Mouse (Mus musculus): Measurements from ENCODE around the gene Stxbp2. TPM values are rescaled to one million over a fixed set of nuclear protein-coding genes. Genes with fewer than 3 reads are reported as not detected.

The Stxbp2 gene
- polyA plus RNA-seq, 1 experiment = 179 TPM

DNA sequence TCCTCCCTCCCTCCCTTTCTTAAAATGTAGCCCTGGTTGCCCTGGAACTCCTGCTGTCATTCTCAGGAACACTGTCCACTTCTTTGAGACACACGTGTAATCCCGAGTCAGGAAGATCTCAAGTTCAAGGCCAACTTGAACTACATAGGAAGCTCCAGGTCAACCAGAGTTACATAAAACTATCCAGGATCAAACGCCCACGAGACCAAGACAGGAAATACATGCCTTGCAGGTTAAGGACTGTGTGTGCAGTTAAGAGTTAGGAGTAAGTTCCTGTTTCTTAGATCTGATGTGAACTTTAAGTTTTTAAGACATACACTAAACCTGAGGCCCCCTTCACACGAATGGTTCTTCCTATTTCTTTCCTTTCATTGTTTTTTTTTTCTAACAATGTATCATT is 3.8 kb upstream of the Stxbp2 start:
- 37% methylated on average over 5 of the region's 5 CpGs for WGBS
- no peak for DNase-seq (ENCODE audit: low read depth, low spot score)

DNA sequence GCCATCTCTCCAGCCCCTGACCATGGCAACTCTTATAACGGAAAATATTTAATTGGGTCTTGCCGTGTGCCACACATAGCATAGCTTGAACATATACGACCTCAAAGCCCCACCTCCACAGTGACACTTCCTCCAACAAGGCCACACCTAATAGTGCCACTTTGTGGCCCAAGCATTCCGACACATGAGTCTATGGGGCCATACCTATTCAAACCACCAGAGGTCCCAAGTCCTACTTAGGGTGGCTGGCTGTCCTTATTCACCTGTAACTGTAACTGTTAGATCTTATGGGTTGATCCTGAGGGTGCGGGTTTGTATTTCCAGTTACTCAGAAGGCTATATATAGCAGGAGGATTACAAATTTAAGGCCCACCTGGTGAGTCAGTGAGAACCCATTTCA is 2.7 kb upstream of the Stxbp2 start:
- 26% methylated on average over 5 of the region's 5 CpGs for WGBS
- DNase-seq (ENCODE audit: low read depth, low spot score) = no peak

DNA sequence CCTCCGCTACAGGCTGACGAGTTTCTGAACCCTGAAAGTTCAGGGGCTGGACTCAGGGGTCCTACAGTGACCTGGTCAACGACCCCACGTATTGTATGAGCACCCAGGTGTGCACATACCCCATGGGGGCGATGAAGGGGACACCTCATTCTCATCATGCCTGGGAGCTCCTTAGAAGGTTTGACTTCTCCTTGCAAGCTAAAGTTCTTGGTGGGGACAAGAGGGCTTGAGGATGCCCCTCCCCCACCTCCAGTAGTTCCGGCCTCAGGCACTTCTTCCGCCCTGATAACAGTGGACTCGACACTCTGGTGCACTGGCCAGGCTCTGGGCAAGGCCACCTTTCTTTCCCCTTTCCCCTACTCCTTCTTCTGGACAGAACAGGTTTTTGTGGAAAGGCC is 722 bp downstream of the Stxbp2 start:
- no peak for DNase-seq (ENCODE audit: low read depth, low spot score)
- 4% methylated on average over 8 of the region's 8 CpGs for WGBS

DNA sequence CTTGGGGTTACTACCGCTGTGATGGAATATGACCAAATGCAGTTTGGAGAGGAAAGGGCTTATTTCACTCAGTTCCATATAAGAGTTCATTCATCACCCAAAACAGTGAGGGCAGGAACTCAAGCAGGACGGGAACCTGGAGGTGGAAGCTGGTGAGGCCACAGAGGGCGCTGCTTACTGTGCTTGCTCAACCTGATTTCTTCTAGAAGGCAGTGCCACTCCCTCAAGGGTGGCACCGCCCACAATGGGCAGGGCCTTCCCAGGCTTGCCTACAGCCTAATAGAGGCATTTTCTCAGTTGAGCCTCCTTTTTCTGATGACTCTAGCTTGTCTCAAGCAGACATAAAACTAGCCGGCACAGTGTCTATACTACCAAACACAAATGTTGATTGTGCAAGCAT is 15.0 kb downstream of the Stxbp2 start:
- WGBS = 18% methylated on average over 5 of the region's 5 CpGs
- no peak for DNase-seq (ENCODE audit: low read depth, low spot score)

DNA sequence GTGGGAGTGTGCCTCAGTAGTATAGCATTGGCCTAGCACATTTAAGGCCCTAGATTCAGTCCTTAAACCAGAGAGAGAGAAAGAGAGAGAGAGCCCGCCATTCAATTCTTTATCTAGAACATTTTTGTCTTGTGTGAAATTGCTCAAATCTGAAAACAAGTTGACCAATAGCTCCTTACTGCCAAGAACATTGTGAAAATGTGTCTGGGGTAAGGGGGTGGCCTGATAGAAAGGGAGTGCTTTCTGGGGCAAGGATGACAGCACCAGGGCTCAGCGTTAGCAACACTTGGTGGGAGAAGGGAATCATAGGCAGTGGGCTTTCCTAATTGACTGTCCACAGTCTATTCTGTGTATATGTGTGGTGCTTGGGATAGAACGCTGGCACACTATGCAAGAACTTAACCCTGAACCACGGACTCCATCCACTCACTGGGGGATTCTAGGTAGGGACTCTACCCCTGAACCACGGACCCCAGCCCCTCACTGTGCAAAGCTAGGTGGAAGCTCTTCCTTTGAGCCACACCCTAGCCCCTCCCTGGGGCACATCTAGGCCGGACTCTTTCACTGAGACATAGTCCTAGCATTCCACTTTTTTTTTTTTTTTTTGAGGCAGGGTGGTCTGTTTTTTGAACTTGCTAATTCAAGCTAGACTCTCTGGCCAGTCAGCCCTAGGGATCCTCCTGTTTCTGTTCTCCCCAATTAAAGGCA is 16.2 kb downstream of the Stxbp2 start:
- WGBS = 74% methylated on average over 6 of the region's 6 CpGs
- no peak for DNase-seq (ENCODE audit: low read depth, low spot score)

DNA sequence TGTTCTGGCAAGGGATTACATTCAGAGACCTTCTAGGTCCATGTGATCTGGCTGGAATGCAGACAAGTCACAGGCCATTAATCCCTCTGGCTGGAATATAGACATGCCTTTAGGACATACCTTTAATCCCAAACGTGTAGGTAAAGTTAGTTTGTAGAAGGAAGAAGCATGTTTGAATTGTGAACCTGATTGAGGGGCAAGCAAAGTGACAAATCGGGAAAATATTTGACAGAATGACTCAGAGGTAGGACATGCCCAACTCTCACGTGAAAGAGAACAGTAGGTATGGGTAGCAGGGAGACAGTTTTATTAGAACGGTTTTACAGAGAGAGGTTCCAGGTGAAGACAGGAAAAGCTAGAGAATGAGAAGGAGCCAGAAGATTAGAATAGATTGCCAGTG is 16.8 kb downstream of the Stxbp2 start:
- no peak for DNase-seq (ENCODE audit: low read depth, low spot score)
- WGBS = 36% methylated on average over 4 of the region's 4 CpGs

DNA sequence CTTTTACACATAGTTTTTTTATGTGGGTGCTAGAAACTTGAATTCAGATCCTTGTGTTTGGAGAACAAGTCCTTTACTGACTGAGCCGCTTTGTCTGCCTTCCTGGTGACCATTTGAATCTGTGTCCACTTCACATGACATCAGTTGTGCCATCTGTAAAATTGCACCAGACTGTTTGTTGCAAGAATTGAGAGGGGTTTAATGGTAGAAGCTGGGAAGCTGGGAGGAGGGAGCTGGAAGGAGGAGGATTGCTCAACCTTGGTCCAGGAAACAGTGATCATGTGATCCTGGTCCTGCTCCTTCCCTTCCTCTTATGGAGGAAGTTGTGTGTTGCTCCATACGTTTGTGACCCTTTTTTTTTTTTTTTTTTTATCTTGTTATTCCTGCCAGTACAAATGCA is 17.5 kb downstream of the Stxbp2 start:
- DNase-seq (ENCODE audit: low read depth, low spot score) = no peak
- WGBS = 50% methylated on average over 2 of the region's 2 CpGs

DNA sequence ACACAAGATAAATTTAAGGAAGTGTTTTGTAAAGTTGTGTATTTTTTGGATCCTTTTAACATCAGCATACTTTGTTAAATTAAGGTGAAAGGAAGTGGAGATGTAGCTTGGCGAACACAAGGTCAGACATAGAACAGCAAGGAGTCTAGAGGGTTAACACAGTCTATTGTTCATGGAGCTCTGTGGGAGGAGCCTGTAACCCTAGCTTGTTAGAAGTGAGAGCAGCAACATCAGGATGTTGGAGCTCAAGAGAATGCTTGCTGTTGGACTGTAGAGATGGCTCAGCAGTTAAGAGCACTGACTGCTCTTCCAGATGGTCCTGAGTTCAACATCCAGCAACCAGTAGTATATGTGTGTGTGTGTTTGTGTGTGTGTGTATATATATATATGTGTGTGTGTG is 18.2 kb downstream of the Stxbp2 start:
- DNase-seq (ENCODE audit: low read depth, low spot score) = no peak
- 60% methylated on average over 1 of the region's 1 CpGs for WGBS

DNA sequence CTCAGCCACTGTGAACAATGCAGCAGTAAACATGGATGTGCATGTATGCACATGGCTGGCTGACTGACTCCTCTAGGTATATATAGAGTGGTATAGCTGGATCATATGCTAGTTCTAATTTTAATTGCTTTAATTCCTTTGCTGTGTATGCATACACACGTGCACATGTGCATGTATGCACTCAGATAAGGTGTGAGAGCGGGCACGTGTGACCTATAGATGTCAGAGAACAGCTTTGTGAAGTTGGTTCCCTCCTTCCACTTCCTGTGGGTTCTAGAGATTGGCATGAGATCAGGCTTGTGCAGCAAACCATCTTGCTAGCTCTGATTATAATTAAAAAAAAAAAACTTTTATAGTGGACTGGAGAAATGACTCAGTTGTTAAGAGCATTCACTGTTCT is 22.1 kb downstream of the Stxbp2 start:
- WGBS = 58% methylated on average over 3 of the region's 3 CpGs
- DNase-seq (ENCODE audit: low read depth, low spot score) = no peak

GRCm38 (mm10) chr8:3654726-3655508 is 24.2 kb downstream of the Stxbp2 start:
- no peak for DNase-seq (ENCODE audit: low read depth, low spot score)
- 68% methylated on average over 11 of the region's 11 CpGs for WGBS

GRCm38 (mm10) chr8:3655526-3655925 is 24.8 kb downstream of the Stxbp2 start, which contains the start of gene Retn:
Gene Retn, plus strand, starts transcription at chr8:3655770.
- WGBS = 59% methylated on average over 3 of the region's 3 CpGs
- DNase-seq (ENCODE audit: low read depth, low spot score) = no peak

DNA sequence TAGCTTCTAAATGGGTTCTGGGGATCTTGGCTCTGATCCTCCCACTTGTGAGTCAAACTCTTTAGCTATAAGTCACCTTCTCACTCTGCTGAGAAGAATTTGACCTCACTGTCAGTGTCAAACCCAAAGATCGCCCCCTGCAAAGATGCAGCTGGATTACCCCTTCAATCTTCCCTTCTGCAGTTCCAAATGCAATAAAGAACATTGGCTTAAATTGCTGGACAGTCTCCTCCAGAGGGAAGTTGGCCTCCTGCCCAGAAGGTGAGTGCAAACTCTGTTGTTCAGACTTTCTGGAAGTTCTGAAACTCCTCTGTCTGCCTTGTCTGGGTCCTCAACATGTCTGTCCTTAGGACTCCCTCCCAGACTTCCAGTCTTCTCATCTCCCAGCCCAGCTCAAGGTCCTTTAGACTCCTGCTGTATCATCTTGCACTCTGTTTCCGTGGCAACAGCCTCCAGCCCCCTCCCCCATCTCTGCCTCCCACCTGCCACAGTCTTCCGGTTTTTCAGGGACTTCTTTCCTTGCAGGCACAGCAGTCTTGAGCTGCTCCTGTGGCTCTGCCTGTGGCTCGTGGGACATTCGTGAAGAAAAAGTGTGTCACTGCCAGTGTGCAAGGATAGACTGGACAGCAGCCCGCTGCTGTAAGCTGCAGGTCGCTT is 26.1 kb downstream of the Stxbp2 start:
- 20% methylated on average over 7 of the region's 7 CpGs for WGBS
- no peak for DNase-seq (ENCODE audit: low read depth, low spot score)

GRCm38 (mm10) chr8:3660889-3661288 is 30.1 kb downstream of the Stxbp2 start:
- 65% methylated on average over 8 of the region's 8 CpGs for WGBS
- DNase-seq (ENCODE audit: low read depth, low spot score) = no peak

- WGBS = 48% methylated on average over 5 of the region's 5 CpGs
Observed at GRCm38 (mm10) chr8:3664405-3664804, 33.6 kb downstream of the Stxbp2 start.

DNA sequence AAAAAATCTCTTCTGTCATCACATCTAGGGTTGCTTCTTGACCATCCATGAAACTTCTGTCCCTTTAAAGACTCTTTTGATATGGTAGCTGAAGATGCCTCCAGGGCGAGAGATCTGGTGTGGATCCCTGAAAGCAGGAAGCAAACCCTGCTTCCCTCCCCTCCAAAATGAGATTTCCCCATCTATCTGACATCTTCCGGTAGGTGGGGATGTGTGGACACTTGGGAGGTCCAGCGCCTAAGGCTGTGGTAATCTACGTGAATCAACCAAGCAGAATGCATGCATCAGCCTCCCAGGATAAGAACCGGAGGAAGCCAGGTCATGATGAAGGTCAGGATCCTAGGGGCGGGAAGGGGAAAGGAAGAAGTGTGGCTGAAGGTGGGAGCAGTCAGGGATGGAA is 34.8 kb downstream of the Stxbp2 start, which contains the start of gene Mcemp1:
Mcemp1 (plus strand) TSS at position 248 of the 400 bp plus-strand sequence.
- DNase-seq (ENCODE audit: low read depth, low spot score) = no peak
- WGBS = 72% methylated on average over 6 of the region's 6 CpGs

More at GRCm38 (mm10) chr8:3664405-3664804, 33.6 kb downstream of the Stxbp2 start:
- no peak for DNase-seq (ENCODE audit: low read depth, low spot score)

DNA sequence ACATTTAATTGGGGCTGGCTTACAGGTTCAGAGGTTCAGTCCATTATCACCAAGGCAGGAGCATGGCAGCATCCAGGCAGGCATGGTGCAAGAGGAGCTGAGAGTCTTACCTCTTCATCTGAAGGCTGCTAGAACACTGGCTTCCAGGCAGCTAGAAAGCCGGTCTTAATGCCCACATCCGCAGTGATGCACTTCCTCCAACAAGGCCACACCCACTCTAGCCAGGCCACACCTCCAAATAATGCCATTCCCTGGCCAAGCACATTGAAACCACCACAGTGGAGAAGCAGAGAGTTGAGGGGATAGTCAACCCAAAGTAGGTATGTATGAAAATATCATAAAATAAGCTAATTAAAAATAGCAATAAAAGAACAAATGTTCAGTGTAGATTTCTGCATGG is 39.6 kb downstream of the Stxbp2 start:
- no peak for DNase-seq (ENCODE audit: low read depth, low spot score)
- 59% methylated on average over 2 of the region's 2 CpGs for WGBS

- WGBS = 2% methylated on average over 23 of the region's 23 CpGs
- DNase-seq (ENCODE audit: low read depth, low spot score) = peak; percentile 56
Observed at GRCm38 (mm10) chr8:3671980-3672491, 41.3 kb downstream of the Stxbp2 start, which contains the start of gene Fcor. Gene Fcor, minus strand, starts transcription at chr8:3672362.

GRCm38 (mm10) chr8:3674671-3675070 is 43.9 kb downstream of the Stxbp2 start:
- WGBS = 48% methylated on average over 3 of the region's 3 CpGs
- DNase-seq (ENCODE audit: low read depth, low spot score) = no peak

GRCm38 (mm10) chr8:3676131-3676992 is 45.6 kb downstream of the Stxbp2 start, which contains the start of gene Trappc5:
Gene Trappc5, plus strand, starts transcription at chr8:3676299.
- WGBS = under 1% methylated on average over 61 of the region's 61 CpGs
- DNase-seq (ENCODE audit: low read depth, low spot score) = peak; percentile 70
